Mouse (Mus musculus): Measurements from ENCODE around the gene Olfr1392. TPM values are rescaled to one million over a fixed set of nuclear protein-coding genes. Genes with fewer than 3 reads are reported as not detected.
"Not testable (repeated sequence)": the region's sequence is repeated elsewhere in the genome, so short reads cannot be mapped to it uniquely, and the experiment has no call there.

The Olfr1392 gene
- polyA plus RNA-seq, 1 experiment from 2014 or later = not detected

- Histone ChIP-seq H3K9ac (replicated peaks) (no peak within 1 kb of the TSS), H3K27ac (ENCODE audit: low read depth) (no peak within 1 kb of the TSS), H3K36me3 (replicated peaks; ENCODE audit: insufficient read depth, low read length) (no peaks in the 10 kb centered on the region), H3K4me3 (ENCODE audit: low read depth, low read length) (no peak within 1 kb of the TSS), H3K27me3 (ENCODE audit: insufficient read depth, low read length) (no peaks in the 10 kb centered on the region), H3K4me1 (ENCODE audit: insufficient read depth) (no peaks in the 10 kb centered on the region), H3K4me2 (ENCODE audit: low read depth, low read length) (no peak within 1 kb of the TSS), H3K9me3 (ENCODE audit: low read length) (no peaks in the 10 kb centered on the region)
- no peak for DNase-seq
- TF ChIP-seq EP300 (IDR thresholded peaks at IDR 0.05; ENCODE audit: low read depth) (no peak), CTCF (IDR thresholded peaks at IDR 0.05; ENCODE audit: low read depth) (no peak)
- ATAC-seq = no peak
Observed at GRCm38 (mm10) chr11:49304441-49304840, 19.4 kb downstream of the Olfr1392 start, which contains the start of gene Olfr10. TSS of gene Olfr10 (plus strand) at chr11:49304741.

- not testable (repeated sequence) for H3K36me3 ChIP-seq (replicated peaks; ENCODE audit: insufficient read depth, low read length); ATAC-seq; H3K4me1 ChIP-seq (ENCODE audit: insufficient read depth); DNase-seq; H3K4me3 ChIP-seq (ENCODE audit: low read depth, low read length); H3K9ac ChIP-seq (replicated peaks); H3K9me3 ChIP-seq (ENCODE audit: low read length); H3K27ac ChIP-seq (ENCODE audit: low read depth); H3K27me3 ChIP-seq (ENCODE audit: insufficient read depth, low read length); H3K4me2 ChIP-seq (ENCODE audit: low read depth, low read length)
- WGBS (ENCODE audit: insufficient replicate concordance) = 54% methylated on average over 5 of the region's 5 CpGs
Observed at GRCm38 (mm10) chr11:49308547-49308946, 23.5 kb downstream of the Olfr1392 start.

GRCm38 (mm10) chr11:49322442-49322841, 37.4 kb downstream of the Olfr1392 start, which contains the start of gene Olfr1391:
TSS of gene Olfr1391 (plus strand) at chr11:49322742.
- no peak within 1 kb of the TSS for H3K4me2 ChIP-seq (ENCODE audit: low read depth, low read length)
- H3K4me3 ChIP-seq (ENCODE audit: low read depth, low read length) = no peak within 1 kb of the TSS
- ATAC-seq = no peak
- no peak within 1 kb of the TSS for H3K9ac ChIP-seq (replicated peaks)
- H3K27ac ChIP-seq (ENCODE audit: low read depth) = no peak within 1 kb of the TSS
- H3K4me1 ChIP-seq (ENCODE audit: insufficient read depth) = no peaks in the 10 kb centered on the region
- no peaks in the 10 kb centered on the region for H3K9me3 ChIP-seq (ENCODE audit: low read length)
- 75% methylated on average over 2 of the region's 2 CpGs for WGBS (ENCODE audit: insufficient replicate concordance)
- no peaks in the 10 kb centered on the region for H3K36me3 ChIP-seq (replicated peaks; ENCODE audit: insufficient read depth, low read length)
- no peak for DNase-seq
- TF ChIP-seq EP300 (IDR thresholded peaks at IDR 0.05; ENCODE audit: low read depth) (no peak), CTCF (IDR thresholded peaks at IDR 0.05; ENCODE audit: low read depth) (no peak)
- H3K27me3 ChIP-seq (ENCODE audit: insufficient read depth, low read length) = no peaks in the 10 kb centered on the region

- WGBS (ENCODE audit: insufficient replicate concordance) = 69% methylated on average over 3 of the region's 3 CpGs
- no peak overlapping the region for H3K9ac ChIP-seq (replicated peaks)
- no peak for ATAC-seq
Observed at GRCm38 (mm10) chr11:49326726-49327125, 41.6 kb downstream of the Olfr1392 start.

GRCm38 (mm10) chr11:49329686-49330085, 44.6 kb downstream of the Olfr1392 start:
- Histone ChIP-seq H3K4me3 (ENCODE audit: low read depth, low read length) (no peak overlapping the region), H3K4me1 (ENCODE audit: insufficient read depth) (no peaks in the 10 kb centered on the region), H3K4me2 (ENCODE audit: low read depth, low read length) (no peak overlapping the region), H3K36me3 (replicated peaks; ENCODE audit: insufficient read depth, low read length) (no peaks in the 10 kb centered on the region), H3K9ac (replicated peaks) (no peak overlapping the region), H3K9me3 (ENCODE audit: low read length) (no peaks in the 10 kb centered on the region), H3K27ac (ENCODE audit: low read depth) (no peak overlapping the region), H3K27me3 (ENCODE audit: insufficient read depth, low read length) (no peaks in the 10 kb centered on the region)
- ATAC-seq (no peak), DNase-seq (no peak)
- 69% methylated on average over 1 of the region's 1 CpGs for WGBS (ENCODE audit: insufficient replicate concordance)
- TF ChIP-seq CTCF (IDR thresholded peaks at IDR 0.05; ENCODE audit: low read depth) = no peak
- no peak for TF ChIP-seq EP300 (IDR thresholded peaks at IDR 0.05; ENCODE audit: low read depth)

More at GRCm38 (mm10) chr11:49326726-49327125, 41.6 kb downstream of the Olfr1392 start:
- Histone ChIP-seq H3K27me3 (ENCODE audit: insufficient read depth, low read length) (no peaks in the 10 kb centered on the region), H3K27ac (ENCODE audit: low read depth) (no peak overlapping the region), H3K4me3 (ENCODE audit: low read depth, low read length) (no peak overlapping the region), H3K36me3 (replicated peaks; ENCODE audit: insufficient read depth, low read length) (no peaks in the 10 kb centered on the region), H3K4me2 (ENCODE audit: low read depth, low read length) (no peak overlapping the region), H3K9me3 (ENCODE audit: low read length) (no peaks in the 10 kb centered on the region), H3K4me1 (ENCODE audit: insufficient read depth) (no peaks in the 10 kb centered on the region)
- DNase-seq = no peak
- no peak for TF ChIP-seq EP300 (IDR thresholded peaks at IDR 0.05; ENCODE audit: low read depth)
- no peak for TF ChIP-seq CTCF (IDR thresholded peaks at IDR 0.05; ENCODE audit: low read depth)

- 76% methylated on average over 1 of the region's 1 CpGs for WGBS (ENCODE audit: insufficient replicate concordance)
- Histone ChIP-seq H3K36me3 (replicated peaks; ENCODE audit: insufficient read depth, low read length) (no peaks in the 10 kb centered on the region), H3K27me3 (ENCODE audit: insufficient read depth, low read length) (no peaks in the 10 kb centered on the region), H3K27ac (ENCODE audit: low read depth) (no peak within 1 kb of the TSS), H3K9me3 (ENCODE audit: low read length) (no peaks in the 10 kb centered on the region), H3K4me2 (ENCODE audit: low read depth, low read length) (no peak within 1 kb of the TSS), H3K9ac (replicated peaks) (no peak within 1 kb of the TSS), H3K4me3 (ENCODE audit: low read depth, low read length) (no peak within 1 kb of the TSS), H3K4me1 (ENCODE audit: insufficient read depth) (no peaks in the 10 kb centered on the region)
- DNase-seq (no peak), ATAC-seq (no peak)
- TF ChIP-seq CTCF (IDR thresholded peaks at IDR 0.05; ENCODE audit: low read depth) (no peak), EP300 (IDR thresholded peaks at IDR 0.05; ENCODE audit: low read depth) (no peak)
Observed at GRCm38 (mm10) chr11:49334888-49335287, 49.8 kb downstream of the Olfr1392 start, which contains the start of gene Olfr1390. TSS of gene Olfr1390 (plus strand) at chr11:49335188.

Data from liver, postnatal 0 days (tissue).